Mouse (Mus musculus) splenic B cell, adult 2 months (primary cell): ENCODE data around the gene Cggbp1.
"Not testable (repeated sequence)": the region's sequence is repeated elsewhere in the genome, so short reads cannot be mapped to it uniquely, and the experiment has no call there.

Experiments used
- DNase-seq: peaks from one replicate; pipeline ENCODE4 v3.0.0-alpha.2; 2011; ENCODE audit warnings: low read depth, low spot score
- H3K27me3 ChIP-seq: 2 replicates; pipeline ENCODE4 v1.6.1; 2012; ENCODE audit warnings: mild to moderate bottlenecking, low read length, moderate library complexity, mixed read lengths; ENCODE audit not compliant: control insufficient read depth, poor library complexity, insufficient read depth, severe bottlenecking
- H3K36me3 ChIP-seq: 2 replicates; pipeline ENCODE4 v1.6.1; 2012; ENCODE audit warnings: mild to moderate bottlenecking, low read length, moderate library complexity, mixed read lengths; ENCODE audit not compliant: control insufficient read depth, poor library complexity, insufficient read depth, severe bottlenecking

Gene Cggbp1

DNA sequence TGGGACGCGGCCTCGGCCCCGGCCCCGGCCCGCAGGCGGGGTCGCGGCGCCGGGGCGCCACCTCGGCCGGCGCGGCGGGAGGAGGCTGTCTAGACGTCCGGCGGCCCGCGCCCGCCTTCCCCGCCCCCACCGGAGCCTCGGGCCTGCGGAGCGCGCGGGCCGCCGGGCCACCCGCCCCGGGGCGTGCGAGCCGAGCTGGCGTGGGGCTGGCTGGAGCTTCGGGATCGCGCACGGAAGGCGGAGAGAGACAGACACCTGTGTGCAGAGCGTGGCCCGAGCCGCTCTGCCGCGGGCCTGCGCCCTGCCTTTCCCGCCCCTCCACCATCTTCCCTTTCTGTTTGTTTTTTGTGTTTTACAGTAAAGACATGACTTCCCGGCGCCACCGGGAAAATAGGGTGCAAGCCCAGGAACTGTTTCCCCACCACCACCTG is 660 bp downstream of the Cggbp1 start:
- peak; percentile 44 for DNase-seq
- Histone ChIP-seq H3K27me3 (peaks cover 3% of the 10 kb centered on the region; the same call in 1 of the 2 replicates), H3K36me3 (peaks cover 13% of the 10 kb centered on the region)

DNA sequence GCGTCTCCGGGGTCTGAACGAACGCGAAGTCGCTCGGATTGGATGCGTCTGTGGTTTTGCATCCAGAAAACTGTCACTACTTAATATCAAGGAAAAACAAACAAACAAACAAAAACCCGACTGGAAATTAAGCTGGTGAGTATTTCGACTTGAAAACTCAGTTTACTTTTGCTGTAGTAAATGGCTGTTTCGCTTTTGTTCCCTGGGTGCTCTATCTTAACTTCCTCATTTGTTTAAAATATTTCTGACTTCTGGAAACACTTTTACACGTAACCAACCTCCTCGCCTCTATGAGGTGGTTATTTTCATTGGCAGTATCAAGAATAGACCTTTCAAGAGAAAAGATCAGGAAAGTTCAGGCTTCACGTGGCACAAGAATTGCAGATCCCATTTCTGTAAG is 1.1 kb downstream of the Cggbp1 start:
- Histone ChIP-seq H3K27me3 (peaks cover 3% of the 10 kb centered on the region; the same call in 1 of the 2 replicates), H3K36me3 (peaks cover 13% of the 10 kb centered on the region)
- peak; percentile 49 for DNase-seq

DNA sequence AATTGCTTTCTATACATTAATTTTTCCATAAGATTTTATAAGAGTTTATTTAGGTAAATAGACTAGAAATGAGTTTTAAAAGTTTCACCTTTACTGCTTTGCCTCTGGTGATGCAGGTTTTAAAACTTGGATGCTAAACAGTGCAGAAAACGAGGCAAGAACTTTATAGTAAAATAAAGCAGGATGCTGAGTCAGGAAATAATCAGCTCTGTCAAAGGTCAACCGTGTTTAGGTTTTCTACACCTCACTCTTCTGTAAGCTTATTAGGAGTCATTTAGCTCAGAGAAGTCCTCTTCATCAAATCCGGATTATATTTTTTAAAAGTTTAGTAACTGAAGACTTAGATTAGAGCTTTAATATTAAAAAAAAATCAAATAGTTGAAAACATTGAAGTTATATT is 5.2 kb downstream of the Cggbp1 start:
- peaks cover 13% of the 10 kb centered on the region for H3K36me3 ChIP-seq
- no peak for DNase-seq
- no peaks in the 10 kb centered on the region for H3K27me3 ChIP-seq

DNA sequence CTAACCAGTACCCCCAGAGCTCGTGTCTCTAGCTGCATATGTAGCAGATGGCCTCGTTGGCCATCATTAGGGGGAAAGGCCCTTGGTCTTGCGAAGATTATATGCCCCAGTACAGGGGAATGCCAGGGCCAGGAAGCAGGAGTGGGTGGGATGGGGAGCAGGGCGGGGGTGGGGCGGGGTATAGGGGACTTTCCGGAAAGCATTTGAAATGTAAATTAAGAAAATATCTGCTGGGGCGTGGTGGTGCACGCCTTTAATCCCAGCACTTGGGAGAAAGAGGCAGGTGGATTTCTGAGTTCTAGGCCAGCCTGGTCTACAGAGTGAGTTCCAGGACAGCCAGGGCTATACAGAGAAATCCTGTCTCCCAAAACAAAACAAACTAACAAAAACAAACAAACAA is 14.0 kb downstream of the Cggbp1 start:
- not testable (repeated sequence) for DNase-seq, H3K27me3 ChIP-seq, H3K36me3 ChIP-seq

DNA sequence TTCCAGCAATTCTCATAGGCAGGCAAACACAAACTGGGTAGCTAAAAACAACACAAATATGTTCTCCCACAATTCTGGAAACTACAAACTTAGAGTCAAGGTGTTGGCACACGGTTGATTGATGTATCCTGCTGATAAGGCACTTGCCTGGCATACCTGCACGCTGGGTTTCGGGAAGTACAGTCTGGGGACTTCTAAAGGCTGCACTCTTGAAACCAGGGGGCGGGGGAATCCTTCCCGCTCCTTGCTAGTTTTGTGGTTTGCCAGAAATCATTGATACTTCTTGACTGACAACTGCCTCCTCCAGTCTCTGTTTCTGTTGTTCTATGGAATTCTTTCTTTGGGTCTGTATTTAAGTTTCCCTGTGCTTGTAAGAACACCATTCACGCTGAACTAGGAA is 16.8 kb downstream of the Cggbp1 start:
- no peaks in the 10 kb centered on the region for H3K36me3 ChIP-seq
- no peaks in the 10 kb centered on the region for H3K27me3 ChIP-seq
- DNase-seq = no peak

DNA sequence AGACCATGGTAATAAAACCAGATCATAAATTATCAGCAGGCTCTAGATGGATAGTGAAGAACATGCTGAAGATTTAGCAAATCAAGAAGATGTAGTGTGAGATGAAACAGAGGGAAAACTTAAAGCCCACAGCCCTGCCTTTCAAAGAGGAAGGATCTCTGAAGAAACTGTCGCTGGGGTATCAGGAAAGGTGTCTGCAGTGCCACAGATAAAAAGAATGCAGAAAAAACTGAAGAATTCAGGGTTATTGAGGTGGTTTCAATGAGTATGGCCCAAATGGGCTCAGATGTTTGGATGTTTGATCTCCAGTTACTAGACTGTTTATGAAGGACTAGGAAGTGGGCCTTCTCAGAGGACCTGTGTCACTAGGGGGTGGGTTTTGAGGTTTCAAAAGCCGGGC is 17.8 kb downstream of the Cggbp1 start:
- H3K27me3 ChIP-seq = no peaks in the 10 kb centered on the region
- no peaks in the 10 kb centered on the region for H3K36me3 ChIP-seq
- no peak for DNase-seq

DNA sequence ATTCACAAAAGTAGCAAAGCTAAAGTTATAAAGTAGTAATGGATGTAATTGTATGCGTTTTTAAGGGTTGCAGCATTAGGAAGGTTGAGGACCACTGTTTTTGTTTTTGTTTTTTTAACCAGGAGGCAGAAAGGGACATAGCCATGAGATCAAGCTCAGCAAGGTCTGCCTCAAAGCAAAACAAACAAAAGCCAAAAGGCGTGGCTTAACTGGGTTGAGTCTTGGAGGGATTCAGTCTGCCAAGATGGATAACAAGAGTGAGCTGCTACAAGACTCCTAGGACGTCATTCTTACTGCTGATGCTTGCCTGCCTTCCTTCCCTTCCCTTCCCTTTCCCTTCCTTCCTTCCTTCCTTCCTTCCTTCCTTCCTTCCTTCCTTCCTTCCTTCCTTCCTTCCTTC is 20.5 kb downstream of the Cggbp1 start:
- Histone ChIP-seq H3K27me3 (no peaks in the 10 kb centered on the region), H3K36me3 (no peaks in the 10 kb centered on the region)
- DNase-seq = no peak

DNA sequence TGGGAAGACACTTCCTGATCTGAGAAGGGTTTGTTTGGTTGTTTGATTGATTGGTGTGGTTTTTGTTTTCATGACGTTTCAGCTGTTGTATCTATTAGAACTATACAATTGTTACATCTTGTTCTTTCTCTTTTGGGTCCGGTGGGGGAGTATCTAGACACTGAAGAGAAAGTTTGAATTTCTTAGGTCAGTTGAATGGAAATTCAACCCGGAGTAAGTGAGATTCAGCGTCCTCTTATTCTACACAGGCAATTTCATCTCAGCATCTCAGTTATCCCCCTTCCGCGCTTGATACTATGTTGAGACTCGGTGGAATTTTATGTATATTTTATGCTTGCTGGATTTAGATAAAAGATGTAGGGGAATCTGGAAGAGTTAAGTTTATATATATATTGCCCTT is 21.0 kb downstream of the Cggbp1 start:
- no peak for DNase-seq
- Histone ChIP-seq H3K27me3 (no peaks in the 10 kb centered on the region), H3K36me3 (no peaks in the 10 kb centered on the region)

DNA sequence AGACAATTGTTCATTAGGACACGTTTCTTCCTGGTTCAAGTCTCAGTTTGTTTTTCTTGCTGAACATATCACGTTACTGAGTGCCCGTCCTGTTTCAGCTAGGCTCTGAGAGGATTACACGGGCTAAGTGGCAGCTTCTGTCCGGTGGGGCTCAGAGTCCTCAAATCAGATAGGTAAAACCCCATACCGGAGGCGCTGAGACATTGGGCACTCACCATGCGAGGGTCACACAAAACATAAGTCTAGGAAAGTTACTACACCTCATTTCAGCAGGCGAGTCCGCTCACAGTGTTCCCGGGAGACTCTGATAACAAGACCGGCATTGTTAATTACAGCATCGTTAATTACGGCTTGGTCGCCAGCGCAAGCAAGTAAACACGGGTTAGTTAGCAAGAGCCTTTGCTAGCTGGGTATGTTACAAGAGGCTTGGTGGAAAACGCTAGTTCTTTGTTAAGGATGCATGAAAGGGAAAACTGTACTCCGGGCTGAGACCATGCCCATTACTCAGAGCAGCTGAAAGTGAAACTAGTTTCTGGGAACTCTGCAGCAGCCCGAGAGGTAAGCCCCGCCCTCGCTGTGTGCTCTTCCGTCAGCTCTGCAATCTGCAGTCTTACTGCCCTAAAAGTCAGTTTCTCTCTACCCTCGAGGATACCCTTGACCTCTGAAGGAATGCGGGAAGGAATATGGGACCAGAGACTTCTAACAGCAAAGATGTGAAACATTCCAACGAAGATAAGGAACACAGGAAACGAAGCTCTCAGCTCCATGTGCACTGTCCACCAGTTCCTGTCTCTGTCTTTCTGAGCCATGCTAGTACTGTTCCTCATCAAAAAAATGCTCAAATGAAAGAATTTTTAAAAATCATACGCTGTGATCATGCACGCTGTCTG is 21.9 kb downstream of the Cggbp1 start:
- no peaks in the 10 kb centered on the region for H3K27me3 ChIP-seq
- H3K36me3 ChIP-seq = no peaks in the 10 kb centered on the region
- DNase-seq = peak; percentile 80

DNA sequence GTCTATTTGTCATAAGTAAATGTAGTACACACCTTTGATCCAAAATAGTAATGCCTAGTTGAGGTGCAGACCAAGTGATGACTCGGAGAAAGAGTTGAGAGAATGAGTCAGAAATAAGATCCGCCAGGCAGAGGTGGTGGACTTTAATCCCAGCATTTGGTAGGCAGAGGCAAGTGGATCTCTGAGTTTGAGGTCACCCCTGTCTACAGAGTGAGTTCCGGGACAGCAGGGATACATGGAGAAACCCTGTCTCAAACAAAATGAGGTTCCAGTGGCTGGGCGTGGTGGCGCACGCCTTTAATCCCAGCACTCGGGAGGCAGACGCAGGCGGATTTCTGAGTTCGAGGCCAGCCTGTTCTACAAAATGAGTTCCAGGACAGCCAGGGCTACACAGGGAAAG is 23.6 kb downstream of the Cggbp1 start:
- Histone ChIP-seq H3K27me3 (no peaks in the 10 kb centered on the region), H3K36me3 (no peaks in the 10 kb centered on the region)
- DNase-seq = no peak

DNA sequence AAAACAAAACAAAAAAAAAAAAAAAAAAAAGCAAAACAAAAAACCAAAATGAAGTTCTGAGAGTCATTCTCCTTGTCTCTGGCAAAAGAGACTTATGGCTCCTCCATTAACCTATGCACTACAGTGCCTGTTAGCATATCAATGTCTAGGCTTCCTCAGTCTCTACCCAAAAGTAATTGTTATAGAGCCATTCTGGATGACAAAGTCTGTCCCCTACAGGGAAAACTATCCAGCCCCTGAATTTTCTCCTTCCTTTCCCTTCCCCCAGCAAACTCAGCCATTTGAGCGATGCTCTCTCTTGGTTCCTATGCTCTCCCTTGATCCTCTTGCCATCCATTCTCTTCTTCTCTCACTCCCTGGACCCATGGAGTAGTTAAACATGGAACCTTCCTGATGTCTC is 24.0 kb downstream of the Cggbp1 start:
- no peak for DNase-seq
- no peaks in the 10 kb centered on the region for H3K36me3 ChIP-seq
- H3K27me3 ChIP-seq = no peaks in the 10 kb centered on the region

DNA sequence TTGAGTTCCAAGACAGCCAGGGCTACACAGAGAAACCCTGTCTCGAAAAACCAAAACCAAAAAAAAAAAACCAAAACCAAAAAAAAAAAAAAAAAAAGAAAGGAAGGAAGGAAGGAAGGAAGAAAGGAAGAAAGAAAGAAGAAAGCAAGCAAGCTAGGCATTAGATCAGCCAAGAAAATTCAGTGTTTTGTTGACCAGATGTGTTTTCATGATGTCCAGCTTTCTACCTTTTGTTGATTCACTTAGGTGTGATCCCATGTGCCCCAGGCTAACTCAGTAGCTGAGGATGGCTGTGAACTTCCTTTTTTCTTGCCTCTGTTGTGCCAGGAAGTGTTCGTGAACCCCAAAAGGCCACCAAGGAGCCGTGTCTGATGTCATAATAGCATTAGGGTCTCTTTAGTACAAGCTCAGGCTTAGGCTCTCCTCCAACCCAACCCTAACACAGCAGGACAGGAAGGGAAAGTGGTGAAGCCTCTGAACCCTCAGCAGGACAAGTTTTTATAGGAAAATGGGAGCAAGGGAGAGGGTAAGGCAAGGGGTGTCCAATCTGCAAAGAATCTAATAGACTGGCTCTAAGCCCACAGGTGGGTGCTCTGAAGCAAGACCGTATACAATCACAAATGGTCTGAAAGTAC is 25.0 kb downstream of the Cggbp1 start:
- no peaks in the 10 kb centered on the region for H3K27me3 ChIP-seq
- H3K36me3 ChIP-seq = no peaks in the 10 kb centered on the region
- DNase-seq = peak; percentile 40

DNA sequence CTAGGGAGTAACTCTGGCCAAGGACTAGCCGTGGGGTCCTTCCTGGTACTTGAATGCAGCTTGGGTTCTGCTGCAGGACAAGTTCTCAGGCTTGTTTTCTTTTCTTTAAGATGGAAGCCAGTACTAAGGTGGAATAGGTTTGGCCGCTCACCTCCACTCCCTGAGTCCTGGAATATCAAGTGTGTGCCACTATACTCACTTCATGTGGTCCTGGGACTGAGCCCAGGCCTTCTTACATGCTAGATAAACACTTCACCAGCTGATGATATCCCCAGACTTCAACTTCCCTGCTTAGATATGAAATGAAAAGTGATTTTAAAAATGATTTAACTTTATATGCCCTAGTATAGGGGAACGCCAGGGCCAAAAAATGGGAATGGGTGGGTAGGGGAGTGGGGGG is 25.5 kb downstream of the Cggbp1 start:
- H3K27me3 ChIP-seq = no peaks in the 10 kb centered on the region
- no peak for DNase-seq
- H3K36me3 ChIP-seq = no peaks in the 10 kb centered on the region

DNA sequence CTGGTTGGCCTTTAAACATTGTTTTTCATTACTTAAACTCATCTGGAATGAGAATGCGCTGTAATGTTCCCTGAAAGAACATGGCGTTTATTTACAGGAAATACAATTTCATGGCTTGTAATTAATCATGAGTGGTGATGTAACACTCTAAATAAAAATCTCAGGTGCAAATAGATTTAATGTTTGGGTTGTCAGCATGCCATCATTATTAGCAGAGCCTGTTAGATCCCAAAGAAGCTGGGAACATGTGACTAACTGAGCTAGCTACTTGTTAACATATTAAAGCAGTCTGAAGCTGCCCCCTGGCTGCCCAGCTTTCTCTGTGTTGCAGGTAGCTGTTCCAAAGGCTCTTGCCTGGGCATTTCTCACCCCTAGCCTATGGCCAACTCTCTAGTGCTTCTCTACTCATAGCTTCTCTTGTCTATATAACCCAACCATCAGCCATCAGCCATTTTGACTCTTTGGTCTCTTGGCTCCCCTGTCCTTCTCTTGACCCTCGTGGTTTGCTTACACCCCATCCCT is 26.9 kb downstream of the Cggbp1 start:
- no peak for DNase-seq
- Histone ChIP-seq H3K27me3 (no peaks in the 10 kb centered on the region), H3K36me3 (no peaks in the 10 kb centered on the region)

DNA sequence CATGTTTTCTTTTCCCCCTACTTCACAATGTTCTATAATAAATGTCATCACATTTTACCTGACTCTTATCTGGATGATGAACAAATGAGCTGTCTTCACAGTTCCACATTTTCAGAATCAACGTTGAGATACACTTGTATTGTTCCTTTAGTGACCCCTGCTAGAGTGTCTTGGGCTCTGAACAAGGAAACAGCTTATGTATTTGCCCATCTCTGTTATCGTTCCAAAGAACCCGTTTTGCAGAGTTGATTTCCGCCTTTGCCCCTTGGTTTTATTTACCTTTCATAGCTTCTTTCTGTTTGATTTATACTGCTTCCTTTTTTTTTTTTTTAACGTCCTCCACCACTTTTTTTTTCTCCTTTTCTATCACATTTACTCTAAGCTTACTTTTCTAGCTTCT is 27.9 kb downstream of the Cggbp1 start:
- no peaks in the 10 kb centered on the region for H3K27me3 ChIP-seq
- no peaks in the 10 kb centered on the region for H3K36me3 ChIP-seq
- no peak for DNase-seq
